Mouse (Mus musculus) frontal cortex, adult 2 months (tissue): ENCODE measurements around the gene Dpyd. TPM values are rescaled to one million over a fixed set of nuclear protein-coding genes. Genes with fewer than 3 reads are reported as not detected.

ENCODE experiments used
- DNase-seq, 2 experiments: peaks; one replicate each; pipeline ENCODE4 v3.0.0; 2022; ENCODE audit warnings: low spot score in 1 of 2; ENCODE audit errors: extremely low spot score in 1 of 2
- polyA plus RNA-seq: library from polyadenylated mRNA; depleted of rRNA; stranded (reverse); fragments of >200 nt; gene quantifications from 2 replicates; pipeline ENCODE4 v1.2.3, GENCODE M21; 2012

The Dpyd gene
- polyA plus RNA-seq, 1 experiment = 4.1 TPM

DNA sequence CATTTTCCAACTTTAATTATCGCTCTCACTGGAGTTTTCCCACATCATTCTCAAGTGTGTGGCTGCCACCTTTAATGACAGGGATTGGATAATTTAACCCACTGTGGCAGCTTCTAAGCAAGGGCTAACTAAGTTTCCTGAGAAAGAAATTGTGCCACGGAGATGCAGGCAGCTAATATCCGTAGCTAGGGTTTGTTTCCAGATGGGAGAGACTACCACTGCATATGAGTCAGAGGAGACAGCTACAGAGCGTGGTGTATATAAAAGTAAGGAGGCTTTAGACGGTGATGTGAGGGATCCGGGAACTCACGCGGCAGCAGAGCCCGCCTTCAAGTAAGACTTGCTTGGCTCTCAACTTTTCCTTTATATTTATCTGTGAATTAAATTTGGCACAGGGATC lies 505.3 kb downstream of the Dpyd start:
- DNase-seq = peak in 1 of 2 experiments; percentile 48

GRCm38 (mm10) chr3:119086618-119087017 lies 524.7 kb downstream of the Dpyd start:
- no peak for DNase-seq

- peak in 1 of 2 experiments; percentile 10 for DNase-seq
Observed at GRCm38 (mm10) chr3:119095223-119095886, 533.4 kb downstream of the Dpyd start.

DNA sequence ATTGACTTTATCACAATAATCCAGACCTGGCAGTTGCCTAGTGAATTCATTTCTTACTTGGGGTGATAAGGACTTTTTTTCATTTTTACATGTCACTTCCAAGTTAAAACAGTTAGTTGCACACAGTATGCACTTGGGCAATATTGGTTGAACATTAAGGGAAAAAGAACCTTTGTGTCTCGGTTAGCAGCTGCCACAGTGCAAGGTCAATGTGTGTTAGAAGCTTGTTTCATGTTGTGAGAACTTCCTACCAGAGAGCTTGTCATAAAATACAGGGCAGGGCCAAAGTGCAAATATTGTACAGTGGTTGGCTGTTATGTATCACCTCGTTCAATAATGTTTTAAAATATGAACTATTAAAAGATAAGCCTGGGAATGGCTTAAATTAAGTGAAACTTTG lies 564.1 kb downstream of the Dpyd start:
- DNase-seq = no peak

DNA sequence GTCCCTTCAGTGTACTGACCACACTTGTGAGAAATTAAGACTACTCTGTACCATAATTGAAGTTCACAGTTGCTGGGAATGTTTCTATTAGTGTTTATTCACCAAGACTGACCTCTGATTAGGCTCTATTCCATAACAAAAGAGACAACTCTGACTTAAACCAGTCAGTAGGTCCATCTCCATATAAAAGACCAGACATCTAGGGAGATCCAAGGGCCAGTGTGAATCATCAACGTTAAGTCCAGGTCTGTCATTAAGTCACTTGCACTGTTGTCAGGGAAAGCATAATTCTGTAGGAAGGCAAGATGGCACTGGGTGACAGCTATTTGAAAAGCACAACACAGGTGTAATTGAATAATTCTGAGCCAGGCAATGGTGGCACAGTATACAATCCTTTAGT lies 566.1 kb downstream of the Dpyd start:
- DNase-seq = no peak

DNA sequence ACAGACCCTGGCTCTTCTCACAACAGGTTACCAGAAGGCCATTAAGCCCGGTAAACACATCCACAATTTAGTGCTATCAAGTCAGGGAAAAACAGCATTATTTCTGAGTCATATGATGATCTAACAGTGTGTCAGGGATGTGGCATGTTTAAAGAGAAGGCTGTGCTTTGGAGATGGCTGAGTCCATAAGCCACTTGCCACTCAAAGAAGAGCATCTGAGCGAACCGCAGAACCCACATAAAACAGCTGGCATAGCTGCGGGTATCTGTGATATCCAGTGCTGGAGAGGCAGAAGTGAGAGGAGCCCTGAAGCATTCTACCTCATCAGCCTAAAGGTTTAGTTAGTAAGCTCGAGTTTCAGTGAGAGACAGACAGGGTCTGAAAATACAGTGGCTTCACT lies 581.1 kb downstream of the Dpyd start:
- DNase-seq = no peak

DNA sequence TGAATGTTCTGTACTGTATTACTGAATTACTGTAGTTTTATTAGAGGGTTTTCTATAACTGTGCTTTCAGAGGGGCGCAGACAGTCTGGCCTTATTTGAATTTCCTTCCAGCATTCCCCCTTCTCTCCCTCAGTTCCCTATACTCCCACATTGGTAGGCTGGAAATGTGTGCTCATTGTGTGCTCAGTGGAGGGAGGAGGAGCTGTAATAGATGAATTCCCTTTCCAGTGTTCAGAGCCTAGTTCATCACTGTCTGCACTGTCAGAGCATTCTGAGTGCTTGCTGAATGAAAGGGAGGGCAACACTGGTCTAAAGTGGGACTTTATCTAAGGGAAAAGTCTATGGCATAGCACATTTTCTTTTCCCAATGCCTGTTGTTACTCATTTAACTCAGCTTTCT lies 582.9 kb downstream of the Dpyd start:
- DNase-seq = no peak

DNA sequence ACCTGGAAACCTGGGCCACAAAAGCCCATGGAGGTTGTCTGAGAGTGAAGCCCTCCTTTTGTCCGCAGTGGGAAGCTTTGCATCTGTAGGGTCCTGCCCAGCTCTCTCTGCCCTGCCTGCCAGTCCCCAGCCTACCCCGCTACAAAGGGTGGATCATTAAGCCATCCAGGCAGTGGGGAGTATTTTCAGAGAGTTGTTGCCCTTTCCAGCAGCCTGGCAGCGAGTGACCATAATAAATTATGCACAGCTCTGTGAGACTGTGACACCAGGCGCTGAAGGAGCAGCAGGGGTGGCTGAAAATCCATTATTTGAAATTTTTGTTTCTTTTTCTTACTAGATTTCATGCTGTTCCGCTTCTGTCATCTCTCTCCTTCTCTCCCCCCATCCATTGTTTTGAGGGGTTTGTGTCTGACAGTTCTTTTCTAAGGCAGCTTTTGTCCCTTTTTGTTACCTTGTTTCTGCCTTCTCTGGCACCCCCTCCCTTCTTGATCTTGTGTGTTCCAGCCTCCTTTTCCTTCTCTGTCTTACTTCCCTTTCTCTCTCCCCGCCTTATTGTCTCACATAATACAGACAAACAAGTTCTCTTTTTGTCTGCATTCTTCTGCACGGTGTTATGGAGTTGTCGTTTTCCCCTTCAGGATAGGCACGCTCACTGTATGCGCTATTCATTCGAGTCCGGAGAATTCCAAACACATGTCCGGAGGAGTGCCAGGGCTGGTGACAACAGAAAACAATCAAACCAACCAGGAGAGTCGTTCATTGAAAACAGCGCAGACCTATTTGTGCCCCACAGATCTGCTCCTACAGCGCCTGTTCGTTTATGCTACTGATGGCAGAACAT lies 592.9 kb downstream of the Dpyd start:
- peak in 1 of 2 experiments; percentile 7 for DNase-seq

- DNase-seq = no peak
Observed at GRCm38 (mm10) chr3:119158670-119159069, 596.7 kb downstream of the Dpyd start.

- DNase-seq = no peak
Observed at GRCm38 (mm10) chr3:119165691-119166090, 603.8 kb downstream of the Dpyd start.

GRCm38 (mm10) chr3:119168166-119168565 lies 606.2 kb downstream of the Dpyd start:
- no peak for DNase-seq

DNA sequence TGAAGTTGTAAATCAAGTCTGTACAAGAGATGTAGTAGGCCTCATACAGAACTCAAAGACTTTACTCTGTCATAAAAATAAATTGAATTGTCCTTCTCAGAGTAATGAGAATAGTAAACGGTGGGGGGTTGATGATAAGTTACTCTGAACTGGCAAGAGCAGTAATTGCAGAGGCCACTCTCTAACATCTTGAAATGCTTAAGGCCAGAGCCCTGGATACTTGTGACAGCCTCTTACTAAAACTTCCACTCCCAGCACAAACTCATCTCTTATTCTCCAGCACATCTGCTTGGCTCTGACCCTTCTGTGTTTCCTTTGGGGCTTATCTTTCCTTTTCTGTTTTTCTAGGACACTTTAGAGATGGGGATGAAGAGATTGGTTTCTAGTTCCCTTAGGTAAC lies 606.7 kb downstream of the Dpyd start:
- DNase-seq = no peak

DNA sequence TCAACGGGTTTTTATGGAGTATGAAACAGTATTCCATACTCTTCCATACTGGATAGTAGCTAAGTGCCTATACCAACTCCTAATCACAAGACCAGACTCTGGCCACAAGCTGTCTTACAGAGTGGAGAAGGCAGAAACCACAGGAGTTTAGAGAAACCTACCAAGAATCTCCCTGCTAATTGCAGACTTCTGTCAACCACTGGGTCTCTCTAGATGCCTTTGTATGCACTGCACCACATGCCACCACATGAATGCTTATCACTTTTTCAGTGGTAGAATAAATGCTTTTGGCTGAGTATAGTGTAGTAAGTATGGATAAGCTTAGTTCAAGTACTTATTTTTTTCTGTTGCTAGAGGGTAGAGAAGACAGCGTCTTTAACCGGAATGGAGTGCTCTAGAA lies 621.3 kb downstream of the Dpyd start:
- DNase-seq = no peak

GRCm38 (mm10) chr3:119194071-119194470 lies 632.1 kb downstream of the Dpyd start:
- DNase-seq = no peak

- DNase-seq = no peak
Observed at GRCm38 (mm10) chr3:119195613-119196012, 633.7 kb downstream of the Dpyd start.

DNA sequence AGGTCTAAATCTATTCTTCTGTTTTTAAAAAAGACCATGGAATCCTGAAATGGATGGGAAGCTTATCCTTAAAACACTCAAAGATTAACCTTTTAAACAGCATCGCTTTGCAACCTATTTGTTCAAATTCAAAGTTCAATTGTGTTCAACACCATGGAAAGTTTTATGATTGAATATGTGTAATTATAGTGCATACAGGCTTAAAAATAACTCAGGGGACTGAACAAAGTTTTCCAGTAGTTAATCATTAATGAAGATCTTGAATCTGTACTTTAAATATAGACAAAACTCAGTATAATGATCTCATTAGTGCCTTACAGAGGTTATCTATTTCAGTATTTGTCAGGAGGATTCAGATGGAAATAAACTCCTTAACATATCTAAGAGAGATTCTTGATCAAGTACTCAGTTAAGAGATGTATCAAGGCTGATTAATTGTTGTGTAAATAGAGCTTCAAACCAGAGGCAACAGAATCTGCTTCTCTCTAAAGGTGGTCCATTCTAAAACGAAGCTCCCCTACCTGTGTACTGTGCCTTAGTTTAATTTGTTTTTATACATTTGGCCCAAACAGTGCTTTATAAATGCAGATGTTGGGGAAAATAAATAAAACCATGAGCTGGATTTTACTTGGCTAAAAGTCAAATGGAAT lies 659.0 kb downstream of the Dpyd start:
- no peak for DNase-seq

DNA sequence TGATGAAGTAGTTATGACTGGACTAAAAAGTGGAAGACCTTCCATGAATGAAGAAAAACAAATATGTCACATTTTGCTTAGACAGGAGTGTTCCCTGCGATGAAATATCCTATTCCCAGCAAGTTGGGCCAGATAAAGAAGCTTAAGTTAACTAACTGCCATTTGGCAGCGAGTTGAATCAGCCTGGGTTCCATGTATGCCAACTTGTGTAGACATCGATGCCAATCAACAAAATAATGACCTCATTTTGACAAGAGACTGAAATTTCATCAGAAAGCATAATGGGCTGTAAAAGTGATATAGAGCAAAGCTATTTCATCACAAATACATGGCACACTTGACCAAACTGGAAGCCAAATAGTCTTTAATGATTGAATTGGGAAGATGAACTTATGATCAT lies 681.3 kb downstream of the Dpyd start:
- no peak for DNase-seq

DNA sequence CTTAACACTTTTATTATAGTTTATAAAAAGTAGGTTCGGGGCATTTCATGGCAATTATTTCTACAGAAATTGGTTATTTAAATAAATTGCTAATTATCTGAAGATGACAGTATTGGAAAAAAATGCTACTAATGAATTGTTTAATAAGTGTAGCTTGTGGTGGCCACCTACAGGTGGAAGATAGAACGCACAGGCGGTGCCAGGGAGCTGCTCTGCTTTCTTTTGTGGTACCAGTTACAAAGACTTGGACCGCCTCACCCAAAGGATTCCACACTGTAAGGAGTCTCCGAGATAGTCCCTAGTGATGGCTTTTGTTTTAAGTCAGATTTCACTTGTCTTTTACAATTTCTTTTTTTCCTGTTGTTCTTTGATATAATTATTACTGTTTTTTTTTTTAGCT lies 694.6 kb downstream of the Dpyd start:
- DNase-seq = peak in 1 of 2 experiments; percentile 46

DNA sequence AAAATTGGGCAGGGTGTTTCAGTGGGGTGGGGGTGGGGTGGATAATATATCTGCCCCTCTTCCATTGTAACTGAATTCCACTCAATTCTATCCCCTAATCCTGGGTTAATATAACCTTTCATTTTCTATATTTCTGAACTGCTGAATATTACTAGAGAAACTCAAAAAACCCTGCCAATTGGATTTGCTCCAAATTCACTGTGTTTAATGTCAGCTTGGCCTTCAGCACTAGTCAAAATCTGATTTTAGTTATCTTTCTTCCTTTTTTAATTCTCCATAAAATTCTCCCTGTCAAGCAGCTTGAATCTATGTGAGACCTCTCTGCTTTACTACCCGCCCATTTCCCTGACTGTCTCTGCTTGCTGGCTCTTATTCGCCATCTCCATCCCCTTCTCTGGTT lies 713.3 kb downstream of the Dpyd start:
- no peak for DNase-seq

- no peak for DNase-seq
Observed at GRCm38 (mm10) chr3:119280671-119281070, 718.7 kb downstream of the Dpyd start.

- DNase-seq = no peak
Observed at GRCm38 (mm10) chr3:119314693-119315092, 752.8 kb downstream of the Dpyd start.

DNA sequence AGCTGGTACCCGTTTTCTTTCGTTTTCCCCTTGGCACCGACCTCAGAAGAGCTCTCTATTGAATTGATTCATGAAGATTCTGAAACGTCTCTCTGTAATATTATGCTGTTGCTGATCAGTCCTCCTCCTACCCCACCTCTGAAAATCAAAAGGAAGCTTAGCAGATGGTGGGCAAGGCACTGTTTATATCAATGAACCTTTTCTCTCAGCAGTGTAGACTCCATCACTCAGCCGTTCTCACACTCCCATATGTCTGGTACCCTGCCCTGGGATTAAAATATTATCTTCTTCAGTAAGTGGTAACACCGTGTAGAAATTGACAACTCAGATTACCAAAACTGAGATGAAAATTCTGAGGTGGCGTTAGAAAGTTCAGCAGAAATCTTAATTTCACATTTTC lies 767.1 kb downstream of the Dpyd start:
- peak in 1 of 2 experiments; percentile 8 for DNase-seq
